Mouse (Mus musculus) MEL (cell line): ENCODE results near the gene Mdk. TPM values are rescaled to one million over a fixed set of nuclear protein-coding genes. Genes with fewer than 3 reads are reported as not detected.

Experiments used
- DNase-seq: peaks from one replicate; pipeline ENCODE4 v3.0.0; 2011; ENCODE audit warnings: low read depth, low spot score
- H3K27ac ChIP-seq: 2 replicates; pipeline ENCODE4 v1.5.1; 2012; ENCODE audit warnings: low read depth, mild to moderate bottlenecking, control low read depth, low read length, moderate library complexity; ENCODE audit not compliant: control insufficient read depth
- H3K27me3 ChIP-seq, 2 experiments: fragments of 150-350 bp in 1 of 2; sonication (generic) in 1 of 2; 2 replicates each; pipeline ENCODE4 v1.6.1; 2012; ENCODE audit warnings: low read length in 2 of 2, mild to moderate bottlenecking in 2 of 2, improper control_type of control experiment in 1 of 2, moderate library complexity in 1 of 2; ENCODE audit not compliant: insufficient read depth in 2 of 2, control insufficient read depth in 1 of 2
- H3K36me3 ChIP-seq, 2 experiments: 2 replicates each; pipeline ENCODE4 v1.6.1; 2012 to 2014; ENCODE audit warnings: low read length in 2 of 2, improper control_type of control experiment in 1 of 2, inconsistent platforms in 1 of 2, mild to moderate bottlenecking in 1 of 2; ENCODE audit not compliant: insufficient read depth in 2 of 2, control insufficient read depth in 1 of 2
- H3K4me1 ChIP-seq, 2 experiments: fragments of 150-350 bp in 1 of 2; sonication (generic) in 1 of 2; 2 replicates each; pipeline ENCODE4 v1.6.1; 2012; ENCODE audit warnings: low read length in 2 of 2, improper control_type of control experiment in 1 of 2, mild to moderate bottlenecking in 1 of 2; ENCODE audit not compliant: insufficient read depth in 2 of 2, control insufficient read depth in 1 of 2
- H3K4me3 ChIP-seq, 2 experiments: fragments of 150-350 bp in 1 of 2; sonication (generic) in 1 of 2; 2 replicates each; pipeline ENCODE4 v1.5.1; 2012; ENCODE audit warnings: low read depth in 2 of 2, low read length in 2 of 2, mild to moderate bottlenecking in 2 of 2, moderate library complexity in 2 of 2, control low read depth in 1 of 2, improper control_type of control experiment in 1 of 2; ENCODE audit not compliant: control insufficient read depth in 1 of 2, insufficient read depth in 1 of 2
- H3K79me2 ChIP-seq: 2 replicates; pipeline ENCODE4 v1.6.1; 2012; ENCODE audit warnings: mild to moderate bottlenecking, low read length, moderate library complexity; ENCODE audit not compliant: control insufficient read depth, poor library complexity, insufficient read depth
- H3K9ac ChIP-seq: 2 replicates; pipeline ENCODE4 v1.6.1; 2012; ENCODE audit warnings: low read depth, mild to moderate bottlenecking, control low read depth, low read length, moderate library complexity; ENCODE audit not compliant: control insufficient read depth, poor library complexity, severe bottlenecking
- H3K9me3 ChIP-seq: fragments of 150-350 bp; sonication (generic); replicated peaks from 2 replicates; pipeline ENCODE4 v1.6.1; 2012; ENCODE audit warnings: mild to moderate bottlenecking, low read length, improper control_type of control experiment, moderate library complexity; ENCODE audit not compliant: insufficient read depth
- BHLHE40 ChIP-seq: IDR thresholded peaks from 2 replicates; pipeline ENCODE4 v1.6.1; 2012; ENCODE audit warnings: low read depth, mild to moderate bottlenecking, inconsistent platforms, low read length, improper control_type of control experiment, borderline replicate concordance
- CHD2 ChIP-seq: IDR thresholded peaks from 2 replicates; pipeline ENCODE4 v1.6.1; 2011; ENCODE audit warnings: low read length, improper control_type of control experiment
- ELF1 ChIP-seq: IDR thresholded peaks from 2 replicates; pipeline ENCODE4 v1.6.1; 2014; ENCODE audit warnings: low read depth, mild to moderate bottlenecking, inconsistent platforms, low read length, improper control_type of control experiment, moderate library complexity
- EP300 ChIP-seq, 2 experiments: IDR thresholded peaks; 2 replicates each; pipeline ENCODE4 v1.6.1; 2011; ENCODE audit warnings: improper control_type of control experiment in 2 of 2, low read length in 2 of 2, low read depth in 1 of 2, mild to moderate bottlenecking in 1 of 2
- ETS1 ChIP-seq: IDR thresholded peaks from 2 replicates; pipeline ENCODE4 v1.6.1; 2012; ENCODE audit warnings: low read depth, mild to moderate bottlenecking, inconsistent platforms, low read length, improper control_type of control experiment, moderate library complexity
- GATA1 ChIP-seq: IDR thresholded peaks from 2 replicates; pipeline ENCODE4 v1.6.1; 2011; ENCODE audit warnings: low read depth, low read length, improper control_type of control experiment
- HCFC1 ChIP-seq: IDR thresholded peaks from 2 replicates; pipeline ENCODE4 v1.6.1; 2012; ENCODE audit warnings: low read depth, mild to moderate bottlenecking, inconsistent platforms, low read length, improper control_type of control experiment, moderate library complexity
- MAZ ChIP-seq: IDR thresholded peaks from 2 replicates; pipeline ENCODE4 v1.6.1; 2012; ENCODE audit warnings: low read depth, mild to moderate bottlenecking, inconsistent platforms, low read length, improper control_type of control experiment
- MXI1 ChIP-seq: IDR thresholded peaks from 2 replicates; pipeline ENCODE4 v1.6.1; 2011; ENCODE audit warnings: mild to moderate bottlenecking, low read depth, low read length, improper control_type of control experiment
- MYB ChIP-seq: IDR thresholded peaks from 2 replicates; pipeline ENCODE4 v1.6.1; 2011; ENCODE audit warnings: mild to moderate bottlenecking, low read depth, low read length, improper control_type of control experiment
- NRF1 ChIP-seq: IDR thresholded peaks from 2 replicates; pipeline ENCODE4 v1.6.1; 2014; ENCODE audit warnings: low read depth, mild to moderate bottlenecking, inconsistent platforms, low read length, improper control_type of control experiment, moderate library complexity; ENCODE audit not compliant: poor library complexity, insufficient read depth, severe bottlenecking
- POLR2A ChIP-seq, 2 experiments: IDR thresholded peaks; 2 replicates each; pipeline ENCODE4 v1.6.1; 2011 to 2012; ENCODE audit warnings: low read length in 2 of 2, mild to moderate bottlenecking in 2 of 2, control low read depth in 1 of 2, improper control_type of control experiment in 1 of 2, low read depth in 1 of 2, moderate library complexity in 1 of 2; ENCODE audit not compliant: control insufficient read depth in 1 of 2, insufficient read depth in 1 of 2, poor library complexity in 1 of 2
- POLR2AphosphoS2 ChIP-seq: IDR thresholded peaks from 2 replicates; pipeline ENCODE4 v1.6.1; 2011; ENCODE audit warnings: low read length, improper control_type of control experiment
- RCOR1 ChIP-seq: IDR thresholded peaks from 2 replicates; pipeline ENCODE4 v1.6.1; 2012; ENCODE audit warnings: low read depth, mild to moderate bottlenecking, inconsistent platforms, low read length, improper control_type of control experiment
- SIN3A ChIP-seq: IDR thresholded peaks from 2 replicates; pipeline ENCODE4 v1.6.1; 2012; ENCODE audit warnings: low read length, improper control_type of control experiment, inconsistent platforms
- TAL1 ChIP-seq: IDR thresholded peaks from 2 replicates; pipeline ENCODE4 v1.6.1; 2012; ENCODE audit warnings: mild to moderate bottlenecking, inconsistent platforms, low read length, moderate library complexity, mixed read lengths
- TBP ChIP-seq: IDR thresholded peaks from 2 replicates; pipeline ENCODE4 v1.8.0; 2011; ENCODE audit warnings: low read depth, low read length, improper control_type of control experiment
- TCF12 ChIP-seq: IDR thresholded peaks from 2 replicates; pipeline ENCODE4 v1.6.1; 2014; ENCODE audit warnings: low read depth, mild to moderate bottlenecking, inconsistent platforms, low read length, improper control_type of control experiment, moderate library complexity
- UBTF ChIP-seq: IDR thresholded peaks from 2 replicates; pipeline ENCODE4 v1.6.1; 2012; ENCODE audit warnings: low read depth, mild to moderate bottlenecking, inconsistent platforms, low read length, improper control_type of control experiment, moderate library complexity, borderline replicate concordance; ENCODE audit not compliant: insufficient read depth
- ZKSCAN1 ChIP-seq: IDR thresholded peaks from 2 replicates; pipeline ENCODE4 v1.6.1; 2012; ENCODE audit warnings: low read depth, mild to moderate bottlenecking, inconsistent platforms, low read length, improper control_type of control experiment, moderate library complexity
- ZMIZ1 ChIP-seq: IDR thresholded peaks from 2 replicates; pipeline ENCODE4 v1.6.1; 2012; ENCODE audit warnings: low read depth, mild to moderate bottlenecking, inconsistent platforms, low read length, improper control_type of control experiment, moderate library complexity
- ZNF384 ChIP-seq: IDR thresholded peaks from 2 replicates; pipeline ENCODE4 v1.6.1; 2012; ENCODE audit warnings: low read depth, mild to moderate bottlenecking, inconsistent platforms, low read length, improper control_type of control experiment
- polyA plus RNA-seq, 2 experiments: library from polyadenylated mRNA; stranded (reverse) in 1 of 2; unstranded in 1 of 2; fragments of >175 nt in 1 of 2; fragments of >200 nt in 1 of 2; gene quantifications; 2 replicates each; pipeline versions ENCODE4 v1.2.1 to v1.2.4; 2012; ENCODE audit warnings: low replicate concordance in 2 of 2, low read depth in 1 of 2; ENCODE audit not compliant: insufficient read length in 2 of 2, insufficient read depth in 1 of 2, missing spikeins in 1 of 2
- total RNA-seq: library from RNA; depleted of rRNA; stranded (reverse); fragments of 300-350 nt; gene quantifications from 2 replicates; pipeline ENCODE4 v1.2.3, GENCODE M21; 2012

Gene Mdk
- total and polyA plus RNA-seq, 3 experiments, result 0.19 to 3.4 TPM; not detected in 1

- no peak for TF ChIP-seq CHD2
- peak; percentile 50; the same call in 1 of the 2 replicates for TF ChIP-seq POLR2AphosphoS2
- TF ChIP-seq MAZ, result peak; percentile 17; the same call in 1 of the 2 replicates
- no peak for TF ChIP-seq ZKSCAN1
Measured at GRCm38 (mm10) chr2:91916346-91916977, 15.6 kb downstream of the Mdk start (continued).

GRCm38 (mm10) chr2:91913328-91914110, 18.6 kb downstream of the Mdk start:
- no peaks in the 10 kb centered on the region for H3K9me3 ChIP-seq
- no peak overlapping the region; a peak in 1 of 4 replicates for H3K4me3 ChIP-seq
- H3K4me1 ChIP-seq, result peaks cover 42 to 53% of the 10 kb centered on the region in 2 experiments
- H3K9ac ChIP-seq, result peak overlapping the region; percentile 24
- TF ChIP-seq UBTF, result no peak
- TF ChIP-seq NRF1, result peak; percentile 53; the same call in 1 of the 2 replicates
- TF ChIP-seq POLR2AphosphoS2, result no peak
- TF ChIP-seq TCF12, result peak; percentile 32; the same call in 1 of the 2 replicates
- TF ChIP-seq SIN3A, result peak; percentile 70
- no peak for TF ChIP-seq ZMIZ1
- TF ChIP-seq TBP, result 0 out of 2 replicates have a peak, but pooled peaks have one; percentile 36
- TF ChIP-seq ELF1, result peak; percentile 42; the same call in 1 of the 2 replicates
- no peak for TF ChIP-seq ZNF384
- no peak for TF ChIP-seq MYB
- no peak for TF ChIP-seq MXI1
- peak; percentile 47; the same call in 1 of the 2 replicates for TF ChIP-seq ETS1
- TF ChIP-seq BHLHE40, result 0 out of 2 replicates have a peak, but pooled peaks have one; percentile 23
- TF ChIP-seq HCFC1, result no peak
- TF ChIP-seq TAL1, result no peak
- TF ChIP-seq GATA1, result peak; percentile 88
- TF ChIP-seq POLR2A (IDR thresholded peaks at IDR 0.05; ENCODE audit: control insufficient read depth in 1 of 2, insufficient read depth in 1 of 2, low read depth in 1 of 2, low read length in 2 of 2, poor library complexity in 1 of 2), result peak in 1 of 2 experiments; percentile 27; a peak in 1 of 4 replicates
- peak; percentile 59; the same call in 1 of the 2 replicates for TF ChIP-seq RCOR1
- TF ChIP-seq EP300 (IDR thresholded peaks at IDR 0.05; ENCODE audit: low read depth in 1 of 2, low read length in 2 of 2), result peak; percentile 51 to 66; a peak in 3 of 4 replicates
- peak overlapping the region; percentile 74 for H3K27ac ChIP-seq
- H3K79me2 ChIP-seq, result peaks cover 2% of the 10 kb centered on the region; the same call in 1 of the 2 replicates
- DNase-seq, result peak; percentile 85
- H3K36me3 ChIP-seq, result peaks cover 8 to 52% of the 10 kb centered on the region in 2 experiments
- no peaks in the 10 kb centered on the region for H3K27me3 ChIP-seq
